Mouse (Mus musculus): ENCODE data around the gene Nav3.
"Not testable (repeated sequence)": the region's sequence is repeated elsewhere in the genome, so short reads cannot be mapped to it uniquely, and the experiment has no call there.

The Nav3 gene

DNA sequence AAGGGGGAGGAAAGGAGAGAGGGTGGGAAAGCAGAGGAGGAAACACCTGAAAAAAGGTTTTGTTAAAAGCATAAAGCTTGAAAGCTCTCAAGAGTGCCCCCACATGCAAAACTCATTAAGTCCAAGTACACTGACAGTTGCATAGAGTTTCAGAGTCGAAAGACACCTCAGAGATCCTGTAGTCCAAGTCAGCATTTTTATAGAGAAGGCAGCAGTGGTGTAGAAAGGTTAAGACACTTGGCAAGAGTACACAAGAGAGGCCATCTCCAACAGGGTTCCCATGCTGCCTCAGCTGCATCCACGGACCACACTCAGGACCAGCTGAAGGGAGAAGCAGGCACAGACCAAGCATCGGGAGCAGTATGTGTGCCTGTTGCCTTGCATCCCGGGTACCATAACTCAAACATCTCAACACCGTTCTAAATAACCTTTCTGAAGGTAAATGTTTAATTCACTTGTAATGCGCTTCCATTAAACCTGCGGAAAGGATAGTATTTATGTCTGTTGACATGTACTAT, 421.4 kb downstream of the Nav3 start:
- DNase-seq, result no peak

DNA sequence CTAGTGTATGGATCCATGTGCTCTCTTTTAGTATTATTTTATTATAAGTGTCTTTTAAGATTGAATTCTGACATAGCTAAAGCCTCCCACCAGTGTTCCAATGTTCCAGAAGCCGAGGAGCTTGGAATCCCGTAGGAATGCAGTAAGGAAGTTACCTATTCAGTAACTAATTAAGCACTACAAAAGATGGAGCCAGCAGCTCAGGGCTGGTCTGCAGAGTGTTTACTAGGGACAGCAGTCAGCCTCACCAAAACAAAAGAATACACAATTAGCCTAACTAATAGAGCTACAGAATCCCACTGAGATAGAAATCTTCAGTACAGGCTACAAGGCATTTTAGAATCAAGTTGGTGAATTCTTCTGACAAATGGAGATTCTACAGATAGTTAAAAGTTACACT, 431.1 kb downstream of the Nav3 start:
- DNase-seq, result not testable (repeated sequence)

DNA sequence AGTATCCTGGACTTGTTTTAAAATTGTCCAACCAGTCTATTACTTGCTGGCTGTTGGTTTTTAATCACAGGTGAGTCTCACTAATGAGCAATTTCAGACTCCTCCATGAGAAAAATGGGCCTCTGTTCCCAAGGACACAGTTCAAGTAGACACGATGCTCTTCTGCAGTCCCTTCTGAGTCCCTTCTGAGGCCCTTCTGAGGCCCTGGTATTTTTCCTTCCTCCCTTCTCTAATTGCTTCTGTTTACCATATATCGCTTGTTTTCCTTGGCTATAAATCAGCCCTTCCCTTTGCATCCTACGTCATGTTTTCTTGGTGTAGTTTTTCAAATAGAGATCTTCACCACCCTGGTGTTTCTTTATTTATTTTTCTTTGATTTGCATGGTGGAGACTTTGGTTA, 433.9 kb downstream of the Nav3 start:
- no peak for DNase-seq

DNA sequence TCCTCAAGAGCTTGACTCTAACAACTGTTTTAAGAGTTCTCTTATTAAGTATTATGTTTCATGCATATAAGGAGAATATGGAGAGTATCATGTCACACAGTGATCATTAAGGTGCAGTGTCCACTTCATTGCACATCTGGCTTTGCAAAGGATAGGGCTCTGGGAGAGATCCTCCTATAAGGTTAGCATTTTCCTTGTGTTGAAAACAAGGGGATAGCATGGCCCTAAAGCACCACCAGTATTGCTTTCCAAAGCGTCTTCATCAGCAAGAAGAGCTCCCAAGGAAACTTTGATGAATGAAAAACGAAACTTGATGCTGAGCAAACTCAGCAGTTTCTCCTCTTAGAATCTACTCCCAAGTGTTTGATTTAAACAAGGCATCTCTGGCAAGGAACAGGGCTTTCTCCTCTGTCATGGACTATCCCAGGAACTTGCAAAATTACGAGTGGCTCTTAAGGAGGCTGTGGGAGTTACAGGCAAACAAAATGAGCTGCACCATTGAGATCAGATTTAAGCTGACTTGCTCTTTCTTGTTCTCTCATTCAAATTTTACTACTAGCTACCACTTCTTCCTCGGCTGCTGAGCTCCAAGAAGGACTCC, 436.6 kb downstream of the Nav3 start:
- no peak for DNase-seq

DNA sequence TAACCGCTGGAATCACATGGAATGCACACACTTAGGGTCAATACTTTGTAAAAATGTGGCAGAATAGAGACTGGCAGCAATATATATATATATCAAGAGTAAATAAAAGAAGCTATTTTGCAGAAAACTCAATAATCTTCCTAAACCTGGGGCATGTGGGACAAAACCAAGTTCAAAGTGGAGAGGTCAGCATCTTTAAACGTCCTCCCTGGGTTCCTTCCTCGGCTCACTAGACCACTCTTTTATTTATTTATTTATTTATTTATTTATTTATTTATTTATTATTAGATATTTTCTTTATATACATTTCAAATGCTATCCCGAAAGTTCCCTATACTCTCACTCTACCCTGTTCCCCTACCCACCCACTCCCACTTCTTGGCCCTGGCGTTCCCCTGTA, 454.7 kb downstream of the Nav3 start:
- DNase-seq, result not testable (repeated sequence)

DNA sequence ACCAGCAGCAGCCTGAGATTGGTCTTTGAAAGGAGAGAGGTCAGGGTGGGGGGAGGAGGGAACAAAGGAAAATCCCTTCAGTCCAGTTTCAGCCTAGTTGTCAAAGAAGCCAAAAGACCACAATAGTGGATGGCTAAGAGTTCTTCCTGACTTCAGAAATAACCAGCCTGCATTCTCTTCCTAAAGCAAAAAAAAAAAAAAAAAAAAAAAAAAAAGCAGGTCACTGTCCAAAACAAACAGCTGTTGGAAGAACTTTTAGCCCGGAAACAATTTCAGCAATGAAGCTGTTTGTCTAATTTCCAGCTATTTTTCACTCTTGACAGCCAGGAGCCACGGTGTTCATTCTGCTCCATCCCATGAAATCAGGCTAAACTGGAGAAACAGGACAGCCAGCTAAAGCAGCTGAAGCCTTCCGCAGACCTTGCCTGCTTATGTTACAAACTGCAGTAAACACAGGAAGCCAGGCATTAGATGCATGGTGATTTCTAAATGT, 455.2 kb downstream of the Nav3 start:
- DNase-seq, result peak; percentile 8 to 24

DNA sequence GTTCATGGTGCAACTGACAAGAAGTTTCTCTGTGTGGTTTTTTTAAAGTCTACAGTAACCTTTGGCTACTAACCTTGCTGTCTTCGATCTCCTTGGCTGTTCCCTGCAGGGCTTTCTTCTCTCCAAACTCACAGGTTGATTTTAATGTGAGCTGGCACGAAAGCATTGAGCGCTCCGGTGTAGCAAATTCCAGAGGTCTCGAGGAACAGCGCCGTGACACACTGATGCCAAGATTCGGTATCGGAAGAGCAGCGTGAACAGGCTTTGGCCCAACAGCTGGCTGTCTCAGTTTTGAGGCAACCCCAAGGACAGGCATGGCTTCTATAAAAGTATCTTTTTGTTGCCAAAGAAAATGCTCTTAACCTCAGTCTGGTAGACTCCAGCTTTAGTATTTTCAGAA, 456.1 kb downstream of the Nav3 start:
- no peak for DNase-seq

DNA sequence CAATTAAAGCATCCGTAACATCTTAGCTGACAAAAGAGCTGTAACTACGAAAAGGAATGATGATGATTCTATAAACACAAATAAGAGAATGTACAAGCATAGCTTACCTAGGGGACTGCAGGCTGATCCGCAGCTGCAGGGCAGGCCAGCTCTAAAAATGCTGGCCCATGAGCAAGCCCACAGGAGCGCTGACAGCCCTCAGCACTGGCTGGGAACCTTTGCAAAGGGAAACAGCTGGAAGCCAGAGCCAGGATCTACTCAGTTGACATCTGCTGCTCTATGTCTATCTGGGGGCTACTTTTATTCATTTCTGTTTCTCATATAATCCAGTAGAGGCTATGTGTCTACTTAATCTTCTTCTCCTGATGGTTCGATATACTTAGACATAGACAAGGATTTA, 461.7 kb downstream of the Nav3 start:
- DNase-seq, result no peak

DNA sequence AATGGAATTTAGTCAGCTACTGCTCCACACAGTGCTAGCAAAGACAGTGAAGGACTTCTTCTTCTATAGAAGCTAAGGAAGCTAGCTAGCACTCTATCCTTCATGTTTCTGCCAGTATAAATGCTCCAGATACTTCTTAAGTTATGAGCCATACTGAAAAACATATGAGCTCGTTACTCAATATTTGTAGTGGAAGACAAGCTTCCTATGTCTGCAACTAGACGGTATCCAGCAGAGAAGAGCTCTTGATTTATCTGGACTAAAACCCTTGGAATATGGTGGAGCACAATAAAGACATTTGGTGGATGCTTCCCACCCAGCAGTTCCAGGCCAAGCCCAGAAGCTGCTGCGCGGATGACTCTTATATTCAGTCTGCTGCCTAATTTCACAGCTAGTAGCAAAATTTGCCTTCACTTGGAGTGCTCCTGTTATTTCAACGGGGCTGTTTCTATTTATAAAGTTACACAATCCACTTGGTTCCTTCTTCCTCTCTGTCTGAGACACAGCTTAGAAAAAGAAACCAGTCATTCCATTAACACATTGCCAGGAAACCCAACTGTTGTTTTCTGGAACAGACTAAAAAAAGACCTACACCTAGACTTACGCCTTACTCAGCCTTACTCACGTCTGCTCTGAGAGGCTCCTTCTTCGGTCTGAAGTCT, 470.0 kb downstream of the Nav3 start:
- DNase-seq, result no peak

DNA sequence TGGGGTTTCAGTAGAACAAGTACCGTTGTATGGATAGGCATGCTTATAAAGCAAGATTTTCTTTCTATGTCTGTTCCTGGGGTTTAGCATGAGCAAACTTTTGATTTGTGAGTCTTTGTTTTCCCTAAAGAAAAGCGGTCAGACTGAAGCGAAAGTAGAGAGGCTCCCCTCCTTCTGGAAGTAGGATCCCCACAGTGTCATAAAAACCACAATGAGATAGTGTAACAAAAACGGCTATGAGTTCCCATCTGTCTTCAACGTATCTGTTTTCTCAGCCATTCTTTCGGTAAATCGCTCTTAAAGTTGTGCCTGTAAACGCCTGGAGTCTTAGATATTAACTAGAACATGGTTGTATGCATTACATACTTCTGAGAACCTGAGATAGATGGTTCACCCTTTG, 479.7 kb downstream of the Nav3 start:
- no peak for DNase-seq

DNA sequence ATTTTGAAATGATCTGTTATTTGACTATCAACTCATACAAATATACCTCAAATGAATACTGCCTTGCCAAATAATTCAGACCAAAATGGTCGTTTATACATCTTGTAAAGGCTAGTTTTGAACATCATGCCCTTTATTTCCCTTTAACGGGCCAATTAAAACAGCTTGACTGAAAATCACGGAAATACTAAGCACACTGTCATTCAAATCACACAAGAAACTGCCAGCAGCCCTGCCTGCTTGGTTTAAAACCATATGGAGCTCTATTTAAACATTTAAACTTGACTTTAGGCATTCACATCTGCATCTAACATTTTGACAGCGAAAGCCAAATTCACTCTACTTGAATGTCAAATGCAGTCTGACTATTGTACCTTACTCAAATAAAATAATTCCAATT, 481.8 kb downstream of the Nav3 start:
- DNase-seq, result no peak

DNA sequence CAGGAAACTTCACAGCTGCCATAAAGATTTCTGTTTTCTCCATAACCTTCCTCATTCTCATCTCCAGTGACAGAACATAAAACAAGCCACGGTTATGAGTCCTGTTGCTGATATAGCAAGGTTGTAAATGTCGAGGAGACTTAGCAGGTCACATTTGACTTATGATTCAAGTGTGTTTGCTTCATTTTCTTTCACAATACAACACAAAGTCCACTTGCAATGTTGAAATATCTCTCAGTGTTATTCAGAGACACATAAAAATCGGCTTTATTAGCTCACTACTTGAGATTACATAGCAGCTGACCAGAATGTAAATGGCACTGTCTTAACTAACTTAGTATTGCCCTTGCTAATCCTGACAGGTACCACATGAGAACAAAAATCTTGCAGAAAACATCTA, 482.5 kb downstream of the Nav3 start:
- DNase-seq, result no peak

DNA sequence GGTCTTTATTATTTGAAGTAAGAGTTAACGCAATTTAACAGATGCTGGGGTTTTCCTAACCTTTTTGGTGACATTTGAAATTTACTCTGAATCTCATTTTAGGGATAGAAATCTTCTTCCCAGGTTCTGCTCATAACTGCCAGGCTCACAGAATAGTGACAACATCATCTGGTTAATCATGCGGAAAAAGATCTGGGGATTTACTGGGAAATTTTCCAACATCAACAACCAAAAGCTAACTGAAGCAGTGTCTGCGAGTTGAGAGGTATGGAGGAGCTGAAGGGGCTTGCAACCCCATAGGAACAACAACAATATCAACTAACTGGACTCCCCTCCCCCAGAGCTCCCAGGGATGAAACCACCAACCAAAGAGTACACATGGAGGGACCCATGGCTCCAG, 505.7 kb downstream of the Nav3 start:
- no peak for DNase-seq

DNA sequence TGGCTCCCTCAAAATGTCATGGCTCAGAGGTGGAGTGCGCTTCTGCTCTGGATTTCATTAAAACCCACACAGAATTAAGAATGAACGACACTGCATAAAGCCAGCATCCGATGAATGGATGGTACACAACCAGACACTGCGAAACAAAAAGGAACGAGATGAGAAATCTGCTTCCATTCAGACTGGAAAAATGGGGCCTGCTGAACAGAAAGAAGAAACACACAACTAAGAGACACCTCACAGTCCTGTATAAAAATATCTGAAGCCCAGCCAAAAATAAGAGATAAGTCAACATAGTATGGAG, 526.7 kb downstream of the Nav3 start:
- DNase-seq, result no peak

DNA sequence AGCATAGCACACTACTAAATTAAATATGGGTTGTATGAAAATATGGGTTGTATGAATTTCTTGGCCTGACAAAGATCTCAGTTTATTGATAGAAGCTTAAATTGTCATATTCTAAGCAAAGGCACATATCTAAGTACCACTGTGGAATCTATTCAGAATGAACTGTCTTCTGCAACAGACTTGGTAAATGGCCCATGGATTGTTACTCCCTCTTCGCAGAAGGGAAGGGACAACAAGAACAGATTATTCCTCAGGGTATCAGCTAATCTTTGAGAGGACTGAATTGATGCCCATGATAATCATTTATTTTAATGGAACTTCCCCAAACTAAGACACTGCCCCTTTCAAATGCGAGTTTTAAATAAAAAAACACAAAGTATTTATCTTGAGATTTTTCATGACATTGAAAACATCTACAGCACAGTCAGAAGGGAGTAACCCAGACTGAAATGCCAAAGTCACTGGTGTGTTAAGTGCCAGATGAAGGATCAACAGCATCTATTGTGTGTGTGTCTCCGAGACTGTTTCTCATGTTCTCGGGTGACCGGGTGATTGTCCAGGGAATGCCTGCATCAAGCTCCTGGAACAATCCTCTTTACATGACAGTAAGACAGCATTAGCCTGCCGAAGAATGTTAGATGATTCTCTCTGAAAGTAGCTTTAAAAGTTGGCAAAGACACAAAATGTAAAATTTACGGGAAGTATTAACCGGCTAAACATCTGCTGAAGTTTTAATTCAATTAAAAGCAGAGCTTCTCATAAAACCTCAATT, 527.3 kb downstream of the Nav3 start:
- no peak for DNase-seq

DNA sequence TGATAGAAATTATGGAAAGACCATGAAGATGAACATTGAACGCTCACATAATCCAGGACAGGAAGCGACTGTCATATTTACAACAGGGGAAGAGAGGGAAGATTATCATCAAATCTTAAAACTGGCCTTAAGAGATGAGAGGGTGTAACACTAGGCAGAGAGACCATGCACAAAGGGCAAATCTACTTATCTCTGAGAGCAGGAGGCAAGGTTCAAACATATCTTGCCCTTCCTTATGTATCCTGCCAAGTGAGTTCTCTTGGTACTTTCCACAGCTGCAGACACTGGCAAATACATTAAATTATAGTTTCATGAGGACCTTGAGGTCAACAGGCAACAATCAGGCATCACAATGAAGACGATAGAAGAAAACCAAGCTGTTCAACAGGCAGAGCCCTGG, 529.9 kb downstream of the Nav3 start:
- DNase-seq, result no peak

DNA sequence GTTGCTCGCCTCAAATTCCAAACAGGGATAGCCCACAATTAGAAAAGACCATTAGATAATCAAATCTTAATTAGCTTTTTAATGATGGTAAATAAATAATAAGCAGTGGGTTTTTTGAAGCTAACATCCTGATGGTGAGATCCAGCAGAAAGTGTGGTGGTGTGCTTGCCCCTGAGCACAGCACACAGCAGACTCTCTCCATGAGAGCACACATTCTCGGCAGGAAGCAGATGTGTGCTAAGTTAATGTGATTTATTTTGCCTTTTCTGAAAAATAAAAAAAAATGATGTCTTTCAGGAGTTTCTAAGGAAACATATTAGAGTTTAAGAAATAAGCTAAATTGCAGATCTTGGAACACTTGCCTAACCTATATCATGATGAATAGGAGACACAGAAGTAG, 531.9 kb downstream of the Nav3 start:
- no peak for DNase-seq

DNA sequence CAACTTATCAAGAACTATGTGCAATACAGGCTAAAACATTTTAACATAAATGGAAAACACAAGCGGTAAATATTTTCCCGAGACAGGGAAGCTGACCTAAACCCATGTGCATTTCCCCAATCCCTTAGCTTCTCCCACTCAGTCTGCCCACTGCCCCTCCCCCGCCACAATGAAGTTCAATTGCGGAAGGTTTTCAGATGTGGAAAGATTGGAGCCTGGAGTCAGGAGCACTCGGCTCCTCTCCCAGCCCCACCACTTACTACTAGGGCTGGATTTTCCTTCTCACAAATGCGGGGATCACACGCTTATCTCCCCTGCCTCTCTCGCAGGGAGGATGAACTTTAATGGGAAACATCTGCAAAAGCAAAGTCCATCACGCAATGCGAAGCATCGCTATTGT, 534.6 kb downstream of the Nav3 start:
- no peak for DNase-seq

DNA sequence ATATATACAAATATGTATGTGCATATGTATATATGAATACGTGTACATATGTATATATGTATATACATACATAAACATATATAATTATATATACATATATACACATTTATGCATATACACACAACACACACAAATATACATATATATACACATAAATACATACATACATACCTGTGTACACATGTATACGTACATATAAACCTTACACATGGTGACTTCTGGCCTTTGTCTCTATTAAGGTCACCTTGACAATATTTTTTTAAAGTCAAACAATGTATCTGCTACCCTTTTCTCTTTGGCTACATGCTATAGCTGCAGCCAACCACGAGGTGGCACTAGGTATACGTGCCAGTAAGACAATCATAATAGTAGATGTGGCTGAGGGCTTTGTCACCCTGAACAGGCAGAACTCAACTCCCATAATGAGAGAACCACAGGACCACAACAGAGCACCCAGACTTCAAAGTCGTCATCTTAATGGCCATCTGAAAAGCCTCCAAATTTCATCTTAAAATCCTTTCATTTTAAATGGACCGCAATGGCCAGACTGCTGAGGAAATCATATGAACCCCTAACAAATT, 535.3 kb downstream of the Nav3 start:
- DNase-seq, result peak; percentile 26 to 60

DNA sequence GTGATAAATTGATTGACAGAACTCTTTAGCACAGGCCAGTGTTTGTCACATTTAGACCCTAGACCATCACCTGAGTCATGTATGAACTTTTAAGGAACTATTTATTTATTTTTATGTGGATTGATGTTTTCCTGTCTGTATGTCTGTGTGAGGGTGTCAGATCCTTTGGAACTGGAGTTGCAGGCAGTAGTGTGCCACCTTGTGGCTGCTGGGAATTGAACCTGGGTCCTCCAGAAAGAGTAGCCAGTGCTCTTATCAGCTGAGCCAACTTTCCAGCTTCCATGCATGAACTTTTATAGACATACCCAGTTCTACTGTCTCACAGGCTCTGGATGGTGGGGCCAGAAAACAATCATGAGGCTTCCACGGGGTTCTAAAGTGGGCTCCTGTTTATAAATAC, 536.5 kb downstream of the Nav3 start:
- DNase-seq, result no peak

DNA sequence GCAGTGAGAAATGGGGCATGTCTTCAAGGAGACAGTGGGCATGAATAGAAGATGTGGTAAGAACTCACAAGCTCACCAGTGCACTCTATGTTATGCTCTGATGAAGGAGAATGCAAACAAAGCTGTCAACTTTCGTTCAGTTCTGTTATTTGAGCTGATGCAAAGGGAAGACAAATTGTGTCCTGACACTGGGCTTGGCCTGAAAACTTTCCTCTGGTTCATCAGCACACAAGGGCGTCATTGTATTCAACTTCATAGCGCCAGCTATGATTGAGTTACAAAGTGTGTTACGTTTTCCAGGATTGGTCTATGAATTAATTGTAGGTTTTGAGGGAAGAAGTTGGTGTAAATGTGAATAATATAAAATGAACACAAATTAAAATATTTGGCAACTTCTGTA, 548.8 kb downstream of the Nav3 start:
- DNase-seq, result no peak

DNA sequence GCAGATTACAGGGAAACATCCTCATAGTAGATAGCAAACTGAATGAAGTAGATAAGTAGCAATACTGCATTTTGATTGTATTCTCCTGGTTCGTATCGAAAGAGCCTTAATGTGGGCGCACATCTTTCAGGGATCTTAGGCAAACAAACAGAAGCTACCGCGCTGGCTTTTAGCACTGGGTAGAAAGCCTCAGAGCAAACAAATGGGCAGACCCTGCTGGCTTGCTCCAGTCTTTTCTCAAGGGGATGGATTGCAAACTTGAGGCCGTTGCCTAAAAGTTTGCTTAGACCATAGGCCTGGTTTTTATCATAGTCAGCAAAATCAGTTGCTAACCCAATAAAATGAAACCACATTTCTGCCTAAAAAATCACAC, 549.6 kb downstream of the Nav3 start:
- DNase-seq, result no peak

DNA sequence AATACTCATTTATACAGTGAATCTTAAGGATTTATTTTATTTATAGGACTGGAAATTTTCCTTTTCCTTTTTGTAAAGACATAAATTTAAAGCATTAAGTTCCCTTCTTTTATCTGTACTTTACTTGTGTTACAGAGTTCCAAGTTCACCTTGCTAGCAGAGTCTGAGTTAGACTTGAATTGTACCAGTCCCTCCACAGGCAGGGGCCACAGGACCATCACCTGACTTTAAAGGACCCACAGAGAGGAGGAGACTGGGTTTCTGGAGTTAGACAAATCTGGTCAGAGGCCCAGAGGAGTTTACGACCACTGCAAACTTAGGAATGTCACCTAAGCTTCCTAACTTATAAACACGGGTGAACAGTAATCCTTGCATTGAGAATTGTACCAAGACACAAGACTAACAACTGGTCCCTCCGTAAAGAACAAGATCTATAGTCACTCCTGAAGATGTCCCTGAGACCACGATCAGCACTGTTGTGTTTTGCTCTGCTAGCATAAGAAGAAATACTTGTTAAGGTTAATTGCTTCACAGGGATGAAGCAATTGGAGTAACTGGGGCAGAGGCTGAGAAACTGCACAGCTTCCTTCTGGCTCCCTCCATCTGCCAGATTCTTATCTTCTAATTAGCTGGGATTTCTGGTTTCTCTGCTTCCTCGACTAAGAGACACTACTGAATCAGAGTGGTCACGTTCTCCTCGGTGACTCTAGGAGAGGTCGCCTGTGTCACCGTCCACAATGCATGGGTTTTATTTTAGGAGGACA, 550.2 kb downstream of the Nav3 start:
- no peak for DNase-seq
